Mouse (Mus musculus): ENCODE measurements around the gene Gstcd. TPM values are rescaled to one million over a fixed set of nuclear protein-coding genes. Genes with fewer than 3 reads are reported as not detected.

Gstcd gene
- total and polyA plus RNA-seq, 3 experiments, result 11.8 to 59.9 (median 24.7) TPM

- Histone ChIP-seq H3K4me1 (ENCODE audit: insufficient read depth, low read depth, low read length) (peaks cover 6% of the 10 kb centered on the region; the same call in 1 of the 2 replicates), H3K9me3 (replicated peaks) (no peaks in the 10 kb centered on the region), H3K4me3 (ENCODE audit: low read depth, low read length) (no peak overlapping the region), H3K36me3 (replicated peaks) (no peaks in the 10 kb centered on the region), H3K27me3 (ENCODE audit: insufficient read depth, low read length) (no peaks in the 10 kb centered on the region)
- ATAC-seq (ENCODE audit: extremely low read depth, insufficient number of reproducible peaks, low FRiP score, poor library complexity, severe bottlenecking) (no peak), DNase-seq (ENCODE audit: low spot score) (no peak)
- no peak for TF ChIP-seq GATA2 (IDR thresholded peaks at IDR 0.05; ENCODE audit: borderline replicate concordance, low read depth, low read length)
Measured at GRCm38 (mm10) chr3:132966255-132966654, 125.6 kb downstream of the Gstcd start.

GRCm38 (mm10) chr3:132964715-132965507 is 126.9 kb downstream of the Gstcd start:
- Histone ChIP-seq H3K4me3 (ENCODE audit: low read depth, low read length) (no peak overlapping the region), H3K4me1 (ENCODE audit: insufficient read depth, low read depth, low read length) (peaks cover 6% of the 10 kb centered on the region; the same call in 1 of the 2 replicates), H3K27me3 (ENCODE audit: insufficient read depth, low read length) (no peaks in the 10 kb centered on the region; the same call in 1 of the 2 replicates), H3K9me3 (replicated peaks) (no peaks in the 10 kb centered on the region), H3K36me3 (replicated peaks) (no peaks in the 10 kb centered on the region)
- DNase-seq (ENCODE audit: low spot score) (no peak), ATAC-seq (ENCODE audit: extremely low read depth, insufficient number of reproducible peaks, low FRiP score, poor library complexity, severe bottlenecking) (no peak)
- no peak for TF ChIP-seq TAL1 (conservative IDR thresholded peaks at IDR 0.05; ENCODE audit: low read depth, low read length)

- no peak for DNase-seq (ENCODE audit: low spot score)
- TF ChIP-seq CTCF (IDR thresholded peaks at IDR 0.05; ENCODE audit: low read depth, low read length), result no peak
- no peak for TF ChIP-seq GATA1 (IDR thresholded peaks at IDR 0.05; ENCODE audit: borderline replicate concordance, low read length)
- H3K4me3 ChIP-seq (ENCODE audit: low read depth, low read length), result no peak overlapping the region
- peaks cover 6% of the 10 kb centered on the region; the same call in 1 of the 2 replicates for H3K4me1 ChIP-seq (ENCODE audit: insufficient read depth, low read depth, low read length)
- no peak for ATAC-seq (ENCODE audit: extremely low read depth, insufficient number of reproducible peaks, low FRiP score, poor library complexity, severe bottlenecking)
- no peaks in the 10 kb centered on the region for H3K36me3 ChIP-seq (replicated peaks)
- H3K9me3 ChIP-seq (replicated peaks), result no peaks in the 10 kb centered on the region
- peaks cover 4% of the 10 kb centered on the region for H3K27me3 ChIP-seq (ENCODE audit: insufficient read depth, low read length)
Measured at GRCm38 (mm10) chr3:132962631-132963361, 129.0 kb downstream of the Gstcd start.

- Histone ChIP-seq H3K36me3 (replicated peaks) (no peaks in the 10 kb centered on the region), H3K9me3 (replicated peaks) (no peaks in the 10 kb centered on the region), H3K27me3 (ENCODE audit: insufficient read depth, low read length) (peaks cover 41% of the 10 kb centered on the region), H3K4me1 (ENCODE audit: insufficient read depth, low read depth, low read length) (peaks cover 5% of the 10 kb centered on the region; the same call in 1 of the 2 replicates), H3K4me3 (ENCODE audit: low read depth, low read length) (peak overlapping the region; percentile 45; the same call in 1 of the 2 replicates)
- DNase-seq (ENCODE audit: low spot score), result no peak
- TF ChIP-seq TAL1 (conservative IDR thresholded peaks at IDR 0.05; ENCODE audit: low read depth, low read length) (no peak), GATA1 (IDR thresholded peaks at IDR 0.05; ENCODE audit: borderline replicate concordance, low read length) (no peak), GATA2 (IDR thresholded peaks at IDR 0.05; ENCODE audit: borderline replicate concordance, low read depth, low read length) (no peak)
- no peak for ATAC-seq (ENCODE audit: extremely low read depth, insufficient number of reproducible peaks, low FRiP score, poor library complexity, severe bottlenecking)
Measured at GRCm38 (mm10) chr3:132950529-132950880, 141.3 kb downstream of the Gstcd start.

GRCm38 (mm10) chr3:132949791-132950528 is 141.9 kb downstream of the Gstcd start, which contains the start of gene Npnt:
Gene Npnt (minus strand): TSS chr3:132950291.
- H3K4me1 ChIP-seq (ENCODE audit: insufficient read depth, low read depth, low read length), result peaks cover 5% of the 10 kb centered on the region; the same call in 1 of the 2 replicates
- no peak for ATAC-seq (ENCODE audit: extremely low read depth, insufficient number of reproducible peaks, low FRiP score, poor library complexity, severe bottlenecking)
- no peak for DNase-seq (ENCODE audit: low spot score)
- TF ChIP-seq POLR2AphosphoS5 (IDR thresholded peaks at IDR 0.05; ENCODE audit: insufficient replicate concordance, low read depth, low read length) (no peak), CTCF (IDR thresholded peaks at IDR 0.05; ENCODE audit: low read depth, low read length) (no peak), TAL1 (conservative IDR thresholded peaks at IDR 0.05; ENCODE audit: low read depth, low read length) (no peak), GATA2 (IDR thresholded peaks at IDR 0.05; ENCODE audit: borderline replicate concordance, low read depth, low read length) (no peak), GATA1 (IDR thresholded peaks at IDR 0.05; ENCODE audit: borderline replicate concordance, low read length) (no peak)
- no peaks in the 10 kb centered on the region for H3K36me3 ChIP-seq (replicated peaks)
- H3K9me3 ChIP-seq (replicated peaks), result no peaks in the 10 kb centered on the region
- peaks cover 41% of the 10 kb centered on the region for H3K27me3 ChIP-seq (ENCODE audit: insufficient read depth, low read length)
- H3K4me3 ChIP-seq (ENCODE audit: low read depth, low read length), result peak within 1 kb of the TSS; percentile 45; the same call in 1 of the 2 replicates

GRCm38 (mm10) chr3:132949380-132949790 is 142.4 kb downstream of the Gstcd start:
- Histone ChIP-seq H3K9me3 (replicated peaks) (no peaks in the 10 kb centered on the region), H3K27me3 (ENCODE audit: insufficient read depth, low read length) (peaks cover 37% of the 10 kb centered on the region), H3K36me3 (replicated peaks) (no peaks in the 10 kb centered on the region), H3K4me1 (ENCODE audit: insufficient read depth, low read depth, low read length) (peaks cover 5% of the 10 kb centered on the region; the same call in 1 of the 2 replicates), H3K4me3 (ENCODE audit: low read depth, low read length) (no peak overlapping the region)
- no peak for TF ChIP-seq GATA1 (IDR thresholded peaks at IDR 0.05; ENCODE audit: borderline replicate concordance, low read length)
- TF ChIP-seq TAL1 (conservative IDR thresholded peaks at IDR 0.05; ENCODE audit: low read depth, low read length), result no peak
- TF ChIP-seq GATA2 (IDR thresholded peaks at IDR 0.05; ENCODE audit: borderline replicate concordance, low read depth, low read length), result no peak
- no peak for TF ChIP-seq CTCF (IDR thresholded peaks at IDR 0.05; ENCODE audit: low read depth, low read length)
- no peak for TF ChIP-seq POLR2AphosphoS5 (IDR thresholded peaks at IDR 0.05; ENCODE audit: insufficient replicate concordance, low read depth, low read length)
- no peak for DNase-seq (ENCODE audit: low spot score)
- no peak for ATAC-seq (ENCODE audit: extremely low read depth, insufficient number of reproducible peaks, low FRiP score, poor library complexity, severe bottlenecking)

All from G1E (cell line).